Mouse (Mus musculus) forebrain, embryonic 10.5 days (tissue): ENCODE data around the gene Rplp0. TPM values are rescaled to one million over a fixed set of nuclear protein-coding genes. Genes with fewer than 3 reads are reported as not detected.

Source experiments
- DNase-seq: peaks from one replicate; pipeline ENCODE4 v3.0.0-alpha.2; 2017; ENCODE audit warnings: low spot score; ENCODE audit errors: extremely low spot score
- H3K27ac ChIP-seq: fragments of 300-500 bp; sonication (generic); 2 replicates; pipeline ENCODE4 v1.5.1; 2016; ENCODE audit warnings: mild to moderate bottlenecking
- H3K27me3 ChIP-seq: fragments of 300-500 bp; sonication (generic); 2 replicates; pipeline ENCODE4 v1.6.1; 2016; ENCODE audit warnings: mild to moderate bottlenecking; ENCODE audit not compliant: poor library complexity, severe bottlenecking
- H3K36me3 ChIP-seq: fragments of 300-500 bp; sonication (generic); replicated peaks from 2 replicates; pipeline ENCODE4 v1.6.1; 2016; ENCODE audit warnings: mild to moderate bottlenecking, moderate library complexity
- H3K4me1 ChIP-seq: fragments of 300-500 bp; sonication (generic); 2 replicates; pipeline ENCODE4 v1.6.1; 2016
- H3K4me3 ChIP-seq: fragments of 300-500 bp; sonication (generic); 2 replicates; pipeline ENCODE4 v1.5.1; 2016; ENCODE audit warnings: mild to moderate bottlenecking, moderate library complexity
- H3K9me3 ChIP-seq: fragments of 300-500 bp; sonication (generic); 2 replicates; pipeline ENCODE4 v1.6.1; 2016; ENCODE audit warnings: mild to moderate bottlenecking, moderate library complexity
- WGBS: fragments of 180-500 bp; shearing (Covaris S2); methylation state at CpG from one replicate; pipeline ENCODE4 v1.1.7; 2016; 5-methylcytosine and 5-hydroxymethylcytosine counted together
- polyA plus RNA-seq: library from polyadenylated mRNA; unstranded; fragments of >200 nt; fragmentation: Nextera tagmentation; extraction: Ambion mirVana; gene quantifications from 2 replicates; pipeline ENCODE4 v1.2.1, GENCODE M21; 2016

The Rplp0 gene
- polyA plus RNA-seq, 1 experiment from 2014 or later, result 1,454 TPM

DNA sequence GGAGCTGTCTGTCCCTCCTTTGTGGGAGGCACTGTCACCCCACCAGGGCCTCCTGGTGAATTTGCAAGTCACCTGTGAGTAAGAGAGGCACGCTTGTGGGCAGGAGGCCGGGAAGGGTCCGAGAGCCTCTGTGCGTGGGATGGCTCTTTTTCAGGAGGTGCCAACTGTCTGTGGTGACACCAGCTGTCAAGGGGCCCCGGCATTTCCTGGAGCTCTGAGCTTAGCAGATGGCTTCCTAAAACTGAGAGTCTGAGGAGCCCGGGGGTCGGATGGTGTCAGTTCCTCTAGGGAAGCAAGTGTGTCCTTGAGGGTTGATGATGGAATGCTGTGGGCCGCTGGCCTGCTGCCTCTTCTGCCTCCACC is 28.8 kb upstream of the Rplp0 start:
- H3K4me1 ChIP-seq, result peaks cover 87% of the 10 kb centered on the region
- no peak overlapping the region for H3K4me3 ChIP-seq
- WGBS, result 75% methylated on average over 8 of the region's 8 CpGs
- DNase-seq, result no peak
- H3K9me3 ChIP-seq, result no peaks in the 10 kb centered on the region
- 0 out of 2 replicates have a peak, but pooled peaks cover 5% of the 10 kb centered on the region for H3K36me3 ChIP-seq
- peak overlapping the region; percentile 66 for H3K27ac ChIP-seq
- 0 out of 2 replicates have a peak, but pooled peaks cover 7% of the 10 kb centered on the region for H3K27me3 ChIP-seq

DNA sequence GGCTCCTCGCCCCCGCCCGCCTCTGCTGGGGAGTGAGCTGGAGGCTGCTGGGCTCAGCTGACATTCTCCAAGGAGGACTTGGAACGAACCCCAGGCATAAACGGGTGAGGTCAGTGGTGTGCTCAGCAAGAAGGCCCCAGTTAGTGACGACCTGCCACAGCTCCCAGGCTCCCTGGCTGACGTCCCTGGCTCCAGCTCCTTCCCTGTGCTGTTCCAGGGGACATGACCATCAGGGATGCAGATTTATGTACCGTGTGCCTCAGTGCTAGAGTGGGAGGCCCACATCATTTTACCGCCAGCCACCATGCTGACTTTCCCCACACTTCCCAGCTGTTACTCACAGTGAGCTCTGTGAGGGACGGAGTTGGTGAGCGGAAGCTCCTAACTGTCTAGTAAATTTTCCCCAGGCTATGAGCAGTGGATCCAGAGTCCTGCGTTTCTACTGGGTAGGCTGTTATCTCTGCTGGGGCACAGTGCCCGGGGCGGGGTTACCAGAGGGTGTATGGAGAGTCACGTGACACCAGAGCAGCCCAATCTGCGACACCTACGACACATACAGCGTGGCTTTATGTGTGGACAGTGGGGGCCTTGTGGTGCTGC is 27.5 kb upstream of the Rplp0 start:
- Histone ChIP-seq H3K4me1 (peaks cover 80% of the 10 kb centered on the region), H3K27ac (peak overlapping the region; percentile 66), H3K36me3 (0 out of 2 replicates have a peak, but pooled peaks cover 5% of the 10 kb centered on the region), H3K4me3 (no peak overlapping the region), H3K9me3 (no peaks in the 10 kb centered on the region), H3K27me3 (0 out of 2 replicates have a peak, but pooled peaks cover 7% of the 10 kb centered on the region)
- 66% methylated on average over 18 of the region's 18 CpGs for WGBS
- DNase-seq, result no peak

DNA sequence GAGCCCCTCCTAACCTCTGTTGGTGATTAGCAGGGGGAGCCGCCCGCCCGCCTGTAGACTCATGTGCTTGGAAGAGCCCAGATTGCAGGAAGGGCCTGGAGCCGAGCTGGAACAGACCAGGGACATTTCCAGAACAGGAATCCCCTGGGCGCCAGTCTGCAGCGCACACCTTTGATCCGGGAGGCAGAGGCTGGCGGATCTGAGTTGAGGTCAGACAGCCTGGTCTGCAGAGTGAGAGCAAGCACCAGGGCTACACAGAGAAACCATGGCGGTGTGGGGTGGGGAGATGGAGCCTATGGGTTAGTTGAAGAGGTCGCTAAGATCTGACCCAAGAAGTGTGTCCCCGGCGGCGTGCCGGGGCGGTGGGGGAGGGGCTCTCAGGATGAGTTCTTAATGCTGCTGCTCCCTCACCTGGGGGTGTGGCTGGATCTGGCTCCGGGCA is 25.0 kb upstream of the Rplp0 start:
- no peak for DNase-seq
- Histone ChIP-seq H3K27ac (peak overlapping the region; percentile 12), H3K9me3 (no peaks in the 10 kb centered on the region), H3K36me3 (0 out of 2 replicates have a peak, but pooled peaks cover 5% of the 10 kb centered on the region), H3K4me3 (no peak overlapping the region; the same call in 1 of the 2 replicates), H3K27me3 (0 out of 2 replicates have a peak, but pooled peaks cover 7% of the 10 kb centered on the region), H3K4me1 (peaks cover 80% of the 10 kb centered on the region)
- WGBS, result 13% methylated on average over 16 of the region's 16 CpGs

DNA sequence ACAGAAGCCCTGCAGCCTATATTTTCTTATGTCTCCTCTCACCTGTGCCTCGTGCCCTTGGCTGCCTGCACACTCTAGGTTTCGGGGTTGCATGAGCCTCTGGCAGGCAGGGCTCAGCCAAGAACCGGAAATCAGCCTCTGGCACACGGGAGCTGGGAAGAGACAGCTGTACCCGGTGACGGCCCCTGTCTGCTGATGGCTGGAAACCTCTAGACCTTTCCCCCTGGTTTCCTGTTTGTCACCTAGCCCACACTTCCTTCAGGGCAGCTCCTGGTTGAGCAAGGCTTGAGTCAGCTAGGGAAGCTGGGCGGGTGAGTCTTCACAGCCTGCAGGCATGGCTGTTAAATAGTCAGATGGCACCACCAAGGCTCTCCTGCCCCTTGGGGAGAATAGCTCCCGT is 24.4 kb upstream of the Rplp0 start:
- 54% methylated on average over 8 of the region's 8 CpGs for WGBS
- no peak for DNase-seq
- Histone ChIP-seq H3K9me3 (no peaks in the 10 kb centered on the region), H3K27ac (peak overlapping the region; percentile 12), H3K4me3 (no peak overlapping the region; the same call in 1 of the 2 replicates), H3K27me3 (0 out of 2 replicates have a peak, but pooled peaks cover 7% of the 10 kb centered on the region), H3K4me1 (peaks cover 74% of the 10 kb centered on the region), H3K36me3 (0 out of 2 replicates have a peak, but pooled peaks cover 5% of the 10 kb centered on the region)

DNA sequence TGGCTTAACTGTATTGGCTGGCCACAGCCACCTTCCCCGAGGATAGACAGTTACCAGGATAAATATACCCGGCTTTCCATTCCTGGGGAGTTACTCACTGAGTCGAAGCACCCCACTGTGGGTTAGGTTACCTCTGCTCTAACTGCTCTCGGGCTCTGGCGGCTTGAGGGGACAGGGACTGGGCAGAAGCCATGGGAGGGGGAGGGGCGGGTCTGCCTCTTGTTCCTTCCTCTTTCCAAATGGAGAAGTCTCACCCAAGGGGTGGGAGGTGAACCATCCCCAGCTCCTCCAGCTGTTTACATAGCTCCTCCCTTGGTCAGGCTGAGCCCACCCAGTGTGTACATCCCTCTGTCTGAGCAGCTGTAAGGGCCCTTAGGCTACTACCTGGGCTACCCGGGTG is 23.6 kb upstream of the Rplp0 start:
- Histone ChIP-seq H3K36me3 (0 out of 2 replicates have a peak, but pooled peaks cover 5% of the 10 kb centered on the region), H3K27ac (peak overlapping the region; percentile 12), H3K4me3 (no peak overlapping the region), H3K4me1 (peaks cover 66% of the 10 kb centered on the region), H3K27me3 (0 out of 2 replicates have a peak, but pooled peaks cover 7% of the 10 kb centered on the region), H3K9me3 (no peaks in the 10 kb centered on the region)
- DNase-seq, result no peak
- 27% methylated on average over 7 of the region's 7 CpGs for WGBS

DNA sequence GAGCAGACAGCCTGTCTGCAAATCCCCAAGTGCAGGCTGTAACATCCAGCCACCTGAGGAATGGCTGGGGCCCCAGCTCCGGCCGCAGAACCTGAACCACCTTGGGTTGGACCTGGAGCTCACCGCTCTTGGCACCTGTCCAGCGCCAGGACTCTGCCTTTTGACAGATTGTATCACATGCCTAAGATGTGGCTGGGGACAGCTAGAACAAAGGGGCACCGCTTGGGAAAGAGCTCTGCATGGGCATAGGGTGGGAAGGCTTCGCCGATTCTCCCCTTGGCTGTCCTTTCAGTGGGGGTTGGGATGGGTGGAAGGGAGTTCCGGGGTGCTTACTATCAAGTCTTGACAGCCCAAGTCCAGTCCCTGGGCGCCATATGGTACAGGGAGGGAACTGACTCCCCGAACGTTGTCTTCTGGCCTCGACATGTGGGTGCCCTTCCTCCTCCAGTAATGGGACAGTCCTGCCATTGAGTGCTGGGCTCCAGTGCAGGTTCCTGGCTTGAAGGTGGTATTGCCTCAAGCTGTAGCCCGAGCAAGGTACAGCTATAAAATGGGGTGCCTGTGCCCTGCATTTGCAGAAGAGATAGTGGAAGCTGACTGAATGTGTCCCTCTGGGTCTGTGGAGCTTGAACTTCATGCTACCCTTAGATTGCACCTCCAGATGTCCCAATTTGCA is 21.1 kb upstream of the Rplp0 start:
- 0 out of 2 replicates have a peak, but pooled peaks cover 2% of the 10 kb centered on the region for H3K36me3 ChIP-seq
- H3K9me3 ChIP-seq, result no peaks in the 10 kb centered on the region
- no peak for DNase-seq
- 0 out of 2 replicates have a peak overlapping the region, but pooled peaks have one; percentile 5 for H3K4me3 ChIP-seq
- peaks cover 57% of the 10 kb centered on the region for H3K4me1 ChIP-seq
- peak overlapping the region; percentile 17; the same call in 1 of the 2 replicates for H3K27ac ChIP-seq
- 0 out of 2 replicates have a peak, but pooled peaks cover 7% of the 10 kb centered on the region for H3K27me3 ChIP-seq
- 84% methylated on average over 13 of the region's 13 CpGs for WGBS

DNA sequence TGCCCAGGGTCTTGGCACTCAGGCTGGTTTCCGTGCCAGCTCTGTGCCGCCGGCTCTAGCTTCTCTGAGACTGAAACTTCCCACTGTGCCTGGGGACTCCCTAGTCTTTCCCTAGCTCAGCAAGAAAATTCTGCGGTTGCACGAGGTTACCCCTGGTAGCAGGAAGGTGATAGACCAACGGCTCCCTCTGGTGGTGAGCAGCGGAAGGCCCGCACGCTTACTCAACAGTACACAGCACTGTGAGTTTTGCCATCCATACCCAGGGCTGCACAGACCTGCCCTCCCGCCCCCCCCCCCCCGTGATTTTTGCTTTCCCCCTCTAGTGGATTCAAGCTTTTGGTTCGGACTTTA is 20.6 kb upstream of the Rplp0 start:
- H3K27ac ChIP-seq, result 0 out of 2 replicates have a peak overlapping the region, but pooled peaks have one; percentile 17
- peaks cover 57% of the 10 kb centered on the region for H3K4me1 ChIP-seq
- peak; percentile 89 for DNase-seq
- H3K36me3 ChIP-seq, result no peaks in the 10 kb centered on the region
- H3K9me3 ChIP-seq, result no peaks in the 10 kb centered on the region
- H3K4me3 ChIP-seq, result 0 out of 2 replicates have a peak overlapping the region, but pooled peaks have one; percentile 5
- 0 out of 2 replicates have a peak, but pooled peaks cover 7% of the 10 kb centered on the region for H3K27me3 ChIP-seq
- under 1% methylated on average over 12 of the region's 12 CpGs for WGBS

DNA sequence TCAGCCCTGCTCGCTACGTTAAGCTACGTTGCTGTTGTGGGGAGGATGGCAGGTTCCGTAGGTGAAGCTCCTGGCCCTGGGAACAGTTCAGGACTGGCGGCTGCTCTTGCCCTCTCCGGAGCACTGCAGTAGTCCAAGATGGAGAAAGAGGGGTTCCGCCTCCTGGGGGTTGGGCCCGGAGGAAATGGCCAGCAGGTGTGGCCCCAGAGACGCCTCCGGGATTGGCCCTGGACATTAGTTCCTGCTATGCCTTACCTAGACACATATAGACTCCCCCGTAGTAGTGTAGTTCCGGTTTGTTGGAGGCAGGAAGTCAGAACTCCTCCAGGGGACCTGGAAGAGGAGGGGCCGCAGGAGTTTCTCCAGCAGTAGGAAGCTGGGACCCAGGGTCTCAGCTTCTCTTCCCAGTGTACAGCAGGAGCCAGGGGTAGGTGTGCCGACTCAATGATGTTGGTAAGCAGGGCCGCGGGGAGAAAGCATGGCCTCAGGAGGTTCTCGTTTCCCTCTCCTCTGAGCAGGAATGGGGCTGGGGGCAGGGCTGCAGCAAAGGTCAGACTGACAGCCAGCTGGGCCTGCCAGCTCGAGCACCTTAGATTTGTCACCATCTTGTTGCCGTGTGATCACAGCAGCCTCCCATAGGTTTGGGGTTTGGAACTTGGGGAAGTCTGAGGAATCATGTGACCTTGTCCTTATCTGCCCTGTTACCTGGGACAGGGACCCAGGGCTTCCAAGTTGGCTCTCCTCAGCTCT is 16.5 kb upstream of the Rplp0 start:
- Histone ChIP-seq H3K36me3 (peaks cover 37% of the 10 kb centered on the region), H3K4me1 (peaks cover 73% of the 10 kb centered on the region), H3K27me3 (no peaks in the 10 kb centered on the region), H3K27ac (peak overlapping the region; percentile 60), H3K4me3 (peak overlapping the region; percentile 3; the same call in 1 of the 2 replicates), H3K9me3 (no peaks in the 10 kb centered on the region)
- 69% methylated on average over 19 of the region's 19 CpGs for WGBS
- no peak for DNase-seq

DNA sequence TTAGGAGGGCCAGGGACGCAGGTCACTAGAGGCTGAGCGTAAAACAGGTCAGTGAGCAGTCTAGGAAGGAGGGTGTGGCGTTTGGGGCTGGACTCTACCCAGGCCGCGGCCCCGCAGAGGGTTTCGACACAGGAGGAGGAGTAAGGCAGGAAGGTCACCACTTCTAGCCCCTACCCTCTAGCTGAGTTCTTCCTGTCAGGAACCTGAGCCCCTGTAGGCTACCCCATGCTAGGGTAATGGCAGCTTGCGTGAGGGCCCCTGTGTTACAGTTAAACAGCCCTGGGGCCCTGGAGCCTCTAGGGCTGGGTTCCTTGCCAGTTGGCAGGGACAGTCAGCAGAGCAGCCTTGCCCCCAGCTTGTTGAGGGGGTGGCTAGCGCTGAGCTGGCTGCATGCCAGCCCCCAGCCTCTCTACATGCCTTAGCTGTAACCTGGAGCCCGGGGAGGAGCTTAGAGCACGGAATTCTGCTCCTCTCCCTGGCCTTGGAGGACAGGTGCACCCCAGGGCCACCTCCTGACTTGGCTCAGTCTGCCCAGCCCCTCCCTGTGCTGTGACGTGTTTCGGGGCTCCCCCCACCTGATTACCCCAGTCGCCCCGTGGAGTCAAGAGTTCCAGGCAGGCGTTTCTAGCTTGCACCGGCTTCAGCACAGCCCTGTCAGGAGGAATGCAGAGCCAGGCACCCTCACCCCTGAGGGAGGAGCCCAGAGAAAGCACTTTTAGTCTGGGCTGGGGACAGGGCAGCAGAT is 15.6 kb upstream of the Rplp0 start:
- no peaks in the 10 kb centered on the region for H3K9me3 ChIP-seq
- peak overlapping the region; percentile 60 for H3K27ac ChIP-seq
- peaks cover 64% of the 10 kb centered on the region for H3K4me1 ChIP-seq
- peaks cover 45% of the 10 kb centered on the region for H3K36me3 ChIP-seq
- no peak for DNase-seq
- WGBS, result 71% methylated on average over 17 of the region's 17 CpGs
- H3K4me3 ChIP-seq, result peak overlapping the region; percentile 9; the same call in 1 of the 2 replicates
- H3K27me3 ChIP-seq, result no peaks in the 10 kb centered on the region

DNA sequence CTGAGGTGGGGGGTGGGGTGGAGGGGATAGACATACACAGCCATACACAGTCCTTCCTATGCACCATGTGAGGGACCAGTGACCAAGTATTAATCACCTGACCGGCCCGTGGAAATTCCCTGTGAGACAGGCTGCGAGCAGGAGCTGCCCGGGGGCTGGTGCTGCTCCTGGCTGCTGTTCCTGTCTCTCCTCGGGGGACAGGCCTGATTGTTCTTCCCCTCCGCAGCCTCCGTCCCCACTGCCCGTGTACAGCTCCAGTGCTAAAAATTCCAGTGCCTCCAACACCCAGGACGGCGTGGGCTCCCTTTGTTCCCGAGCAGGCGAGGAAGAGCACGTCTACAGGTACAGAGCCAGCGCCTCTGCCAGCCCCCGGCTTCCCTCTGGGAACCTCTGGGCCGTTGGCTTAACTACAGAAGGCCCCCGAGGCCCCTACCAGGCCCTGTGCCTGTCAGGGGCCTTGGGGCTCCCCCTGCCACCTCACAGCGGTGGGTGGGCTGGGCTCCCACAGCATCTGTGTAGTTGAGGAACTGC is 14.5 kb upstream of the Rplp0 start:
- H3K4me3 ChIP-seq, result no peak overlapping the region
- WGBS, result 57% methylated on average over 18 of the region's 18 CpGs
- no peak for DNase-seq
- peaks cover 56% of the 10 kb centered on the region for H3K36me3 ChIP-seq
- H3K4me1 ChIP-seq, result peaks cover 58% of the 10 kb centered on the region
- H3K27me3 ChIP-seq, result no peaks in the 10 kb centered on the region
- no peaks in the 10 kb centered on the region for H3K9me3 ChIP-seq
- H3K27ac ChIP-seq, result peak overlapping the region; percentile 60; the same call in 1 of the 2 replicates

DNA sequence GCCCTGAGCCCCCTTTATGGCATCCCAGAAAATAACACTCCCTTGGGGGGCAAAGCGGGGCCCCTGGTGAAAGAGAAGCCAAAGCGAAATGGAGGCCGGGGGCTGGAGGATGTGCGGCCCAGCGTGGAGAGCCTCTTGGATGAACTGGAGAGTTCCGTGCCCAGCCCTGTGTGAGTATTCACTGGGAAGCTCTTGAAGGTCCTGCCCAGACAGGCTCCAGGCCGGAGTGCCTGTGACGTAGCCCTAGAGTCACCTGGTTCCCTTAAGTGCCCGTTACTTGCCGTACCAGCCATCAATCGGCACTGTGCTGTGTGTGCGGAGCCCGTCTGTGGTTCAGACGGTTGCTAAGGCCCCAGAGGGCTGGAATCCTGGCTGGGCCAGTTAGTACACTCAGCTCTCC is 13.6 kb upstream of the Rplp0 start:
- H3K9me3 ChIP-seq, result no peaks in the 10 kb centered on the region
- no peak overlapping the region for H3K4me3 ChIP-seq
- H3K4me1 ChIP-seq, result peaks cover 63% of the 10 kb centered on the region
- H3K27ac ChIP-seq, result no peak overlapping the region
- DNase-seq, result no peak
- WGBS, result 93% methylated on average over 14 of the region's 14 CpGs
- no peaks in the 10 kb centered on the region for H3K27me3 ChIP-seq
- peaks cover 63% of the 10 kb centered on the region for H3K36me3 ChIP-seq

DNA sequence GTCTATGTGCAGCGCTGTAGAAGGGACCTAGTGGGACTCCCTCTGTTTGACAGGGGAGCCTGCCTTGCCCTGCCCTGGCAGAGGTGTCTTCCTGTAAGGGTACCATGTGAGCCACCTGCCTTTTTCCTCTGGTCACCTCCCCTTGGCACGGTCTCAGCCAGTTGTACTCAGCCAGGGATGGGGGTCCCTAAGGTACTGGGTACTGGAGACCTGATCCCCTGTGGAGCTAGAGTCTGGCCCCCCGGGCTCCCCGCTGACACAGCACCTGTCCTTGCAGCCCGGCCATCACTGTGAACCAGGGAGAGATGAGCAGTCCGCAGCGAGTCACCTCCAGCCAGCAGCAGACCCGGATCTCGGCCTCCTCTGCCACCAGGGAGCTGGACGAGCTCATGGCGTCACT is 12.7 kb upstream of the Rplp0 start:
- Histone ChIP-seq H3K4me1 (peaks cover 71% of the 10 kb centered on the region), H3K27me3 (no peaks in the 10 kb centered on the region), H3K4me3 (no peak overlapping the region), H3K9me3 (no peaks in the 10 kb centered on the region), H3K27ac (peak overlapping the region; percentile 77), H3K36me3 (peaks cover 68% of the 10 kb centered on the region)
- no peak for DNase-seq
- WGBS, result 65% methylated on average over 11 of the region's 11 CpGs
